Mouse (Mus musculus): ENCODE results near the gene Prkg1.

- TF ChIP-seq ZC3H11A (IDR thresholded peaks at IDR 0.05; ENCODE audit: borderline replicate concordance, low read depth, low read length) (no peak), HCFC1 (IDR thresholded peaks at IDR 0.05; ENCODE audit: borderline replicate concordance, insufficient read depth, low read length) (no peak)
Measured at GRCm38 (mm10) chr19:31680821-31681220, 84.0 kb downstream of the Prkg1 start.

All from ES-E14 (cell line).